Mouse (Mus musculus) embryo, embryonic 11.5 days (tissue): ENCODE measurements around the gene Tspan7.
A peak's percentile ranks its signal among the peaks of the same experiment; 100 is the strongest.

ENCODE experiments used
- DNase-seq: peaks from one replicate; pipeline ENCODE4 v3.0.0-alpha.2; 2012; ENCODE audit warnings: low read depth, low spot score

Gene Tspan7

GRCm38 (mm10) chrX:10549708-10550107 lies 64.8 kb downstream of the Tspan7 start:
- DNase-seq: no peak

- DNase-seq: no peak
These were observed 71.9 kb downstream of the Tspan7 start for GRCm38 (mm10) chrX:10556899-10557298.

GRCm38 (mm10) chrX:10557596-10557995 lies 72.6 kb downstream of the Tspan7 start:
- no peak for DNase-seq

- no peak for DNase-seq
These were observed 73.7 kb downstream of the Tspan7 start for GRCm38 (mm10) chrX:10558625-10559024.

- no peak for DNase-seq
These were observed 80.9 kb downstream of the Tspan7 start for GRCm38 (mm10) chrX:10565811-10566210.

GRCm38 (mm10) chrX:10574523-10574922 lies 89.6 kb downstream of the Tspan7 start:
- DNase-seq: no peak

GRCm38 (mm10) chrX:10575406-10575805 lies 90.4 kb downstream of the Tspan7 start:
- DNase-seq: no peak

- DNase-seq: no peak
These were observed 91.4 kb downstream of the Tspan7 start for GRCm38 (mm10) chrX:10576349-10576748.

GRCm38 (mm10) chrX:10577356-10577755 lies 92.4 kb downstream of the Tspan7 start:
- DNase-seq: peak; percentile 8

GRCm38 (mm10) chrX:10582731-10583130 lies 97.8 kb downstream of the Tspan7 start:
- no peak for DNase-seq

GRCm38 (mm10) chrX:10592244-10592643 lies 107.3 kb downstream of the Tspan7 start:
- DNase-seq: no peak

GRCm38 (mm10) chrX:10593561-10593960 lies 108.6 kb downstream of the Tspan7 start:
- DNase-seq: no peak

GRCm38 (mm10) chrX:10617119-10617518 lies 132.2 kb downstream of the Tspan7 start:
- DNase-seq: peak; percentile 32

GRCm38 (mm10) chrX:10641062-10641461 lies 156.1 kb downstream of the Tspan7 start:
- no peak for DNase-seq
